Mouse (Mus musculus): ENCODE data around the gene Slc4a8.

Slc4a8 gene

DNA sequence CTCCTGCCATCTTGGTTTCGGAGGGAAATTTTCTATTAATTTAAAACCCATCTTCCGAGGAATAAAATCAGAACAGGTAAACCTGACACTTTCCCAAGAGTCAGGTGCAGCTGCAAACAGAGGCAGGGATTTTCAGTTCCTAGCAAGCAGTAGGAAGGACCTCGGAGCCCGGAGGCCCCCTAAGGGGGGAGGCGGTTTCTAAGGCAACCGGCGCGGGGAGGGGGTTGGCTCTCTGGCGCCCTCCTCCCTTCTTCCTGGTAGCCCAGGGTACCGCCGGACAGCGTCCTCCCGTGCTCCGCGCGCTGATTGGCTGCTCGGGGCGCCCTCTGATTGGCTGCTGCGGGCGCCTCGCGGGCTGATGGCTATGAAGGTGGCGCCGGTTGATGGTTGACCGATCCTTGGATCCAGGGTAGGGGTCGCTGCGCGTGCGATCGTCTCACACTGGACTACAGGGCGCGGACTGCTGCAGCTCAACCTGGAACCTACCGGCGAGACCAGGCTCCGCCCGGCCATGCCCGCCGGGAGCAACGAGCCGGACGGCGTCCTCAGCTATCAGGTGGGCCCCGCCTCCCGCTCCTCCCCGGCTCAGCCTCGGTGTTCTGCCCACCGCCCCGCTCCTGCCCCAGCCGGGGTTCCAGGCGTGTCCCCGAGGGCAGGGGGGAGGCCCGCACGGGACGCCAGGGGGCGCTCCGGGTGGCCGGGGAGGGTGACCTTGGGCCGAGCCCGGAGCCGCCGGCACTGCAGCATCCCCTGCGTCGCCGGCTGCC is at the start of gene Slc4a8:
Slc4a8 (plus strand) TSS at position 329 of the 767 bp plus-strand sequence.
- peak; percentile 96 for DNase-seq

DNA sequence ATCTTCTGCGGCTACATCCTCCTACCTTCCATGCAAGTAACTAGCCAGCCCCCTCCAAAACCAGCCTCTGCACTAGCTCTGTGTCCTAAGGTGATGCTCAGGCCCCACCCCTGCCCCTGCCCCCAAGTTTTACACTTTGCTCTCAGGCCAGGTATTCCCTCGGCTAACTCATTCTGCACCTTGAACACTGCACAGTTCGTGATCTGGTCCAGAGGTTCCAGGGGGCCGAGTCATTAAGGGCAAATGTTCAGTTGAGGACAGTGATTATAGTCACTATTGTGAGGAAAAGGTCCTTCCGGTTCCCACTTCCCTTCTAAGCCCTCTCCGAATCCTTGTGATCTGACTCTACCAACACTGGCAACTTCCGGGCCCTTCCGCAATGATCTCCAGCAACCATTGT is 47.1 kb upstream of the Slc4a8 start:
- no peak for DNase-seq

DNA sequence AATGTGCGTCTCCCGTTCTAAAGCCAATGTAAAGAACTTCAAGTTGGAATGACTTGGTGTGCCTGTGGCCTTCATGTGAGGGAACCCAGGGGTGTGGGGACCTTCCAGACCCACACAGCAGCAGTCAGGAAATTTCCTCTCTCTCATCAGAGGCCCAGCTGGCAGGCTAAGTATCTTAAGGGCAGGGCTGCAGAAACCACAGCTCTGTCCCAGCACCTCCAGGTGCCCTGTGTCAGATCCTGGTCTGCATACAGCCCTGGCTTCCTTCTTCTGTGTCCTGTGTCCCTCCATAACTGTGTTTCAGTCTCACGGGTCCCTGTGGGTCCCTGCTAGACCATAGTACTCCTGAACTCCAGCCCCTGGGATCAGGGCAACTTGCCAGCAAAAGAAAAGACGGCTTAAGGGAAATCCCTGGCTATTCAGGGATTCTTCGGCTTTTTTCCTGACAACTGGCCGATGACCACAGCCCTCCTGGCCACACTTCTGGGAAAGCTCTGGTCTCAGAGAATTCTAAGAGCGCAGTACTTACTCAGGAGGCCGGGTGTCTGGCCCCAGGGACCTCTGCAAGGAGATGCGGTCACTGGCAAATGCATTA is 46.1 kb upstream of the Slc4a8 start:
- no peak for DNase-seq

DNA sequence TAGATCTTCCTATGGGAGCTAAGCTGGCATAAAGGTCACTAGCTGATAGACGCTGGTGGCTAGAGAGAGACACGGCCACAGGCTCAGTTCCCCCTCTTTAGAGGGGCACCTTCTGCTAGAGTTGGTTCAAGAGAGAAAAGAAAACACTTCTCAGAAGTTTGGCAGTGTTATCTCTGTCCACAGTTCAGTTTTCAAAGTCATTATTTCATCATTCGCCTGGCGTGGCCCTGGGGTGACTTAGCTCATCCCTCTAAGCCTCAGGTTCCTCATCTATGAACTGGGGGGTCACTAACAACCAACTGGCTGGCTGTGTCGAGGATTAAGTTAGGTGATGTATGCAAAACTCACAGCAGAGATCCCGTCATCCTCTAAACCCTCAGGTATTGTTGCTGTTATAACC is 43.6 kb upstream of the Slc4a8 start:
- no peak for DNase-seq

DNA sequence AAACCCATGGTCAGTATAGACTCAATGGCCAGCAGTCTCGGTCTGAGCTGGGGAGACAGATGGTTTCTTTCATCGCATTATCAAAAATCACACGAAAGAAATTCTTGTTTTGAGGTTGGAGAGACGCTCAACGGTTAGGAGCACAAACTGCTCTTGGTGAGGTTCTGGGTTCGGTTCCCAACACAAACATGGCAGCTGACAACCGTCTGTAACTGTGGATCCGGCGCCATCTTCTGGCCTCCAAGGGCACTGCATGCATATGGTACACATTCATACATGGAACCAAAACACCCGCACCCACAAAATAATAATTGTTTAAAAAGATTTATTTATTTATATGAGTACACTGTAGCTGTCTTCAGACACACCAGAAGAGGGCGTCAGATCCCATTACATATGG is 43.0 kb upstream of the Slc4a8 start:
- no peak for DNase-seq

DNA sequence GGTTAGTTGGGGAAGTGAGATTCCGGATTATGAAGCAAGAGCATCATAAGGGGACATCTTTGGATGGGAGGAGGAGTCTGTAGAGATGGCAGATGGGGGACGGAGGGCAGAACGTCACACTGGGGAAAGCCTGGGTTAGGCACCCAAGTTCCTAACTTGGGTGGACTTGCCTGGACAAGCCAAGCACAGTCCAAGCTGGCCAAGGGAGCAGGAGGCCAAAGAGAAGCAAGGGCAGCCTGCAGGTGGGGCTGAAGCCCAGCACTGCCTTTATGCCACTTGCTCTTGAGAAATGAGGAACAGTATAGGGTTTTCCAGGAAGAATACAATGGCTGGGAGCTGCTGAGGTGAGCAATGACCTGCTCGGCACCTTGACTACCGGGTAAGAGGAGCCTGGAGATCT is 42.3 kb upstream of the Slc4a8 start:
- no peak for DNase-seq

DNA sequence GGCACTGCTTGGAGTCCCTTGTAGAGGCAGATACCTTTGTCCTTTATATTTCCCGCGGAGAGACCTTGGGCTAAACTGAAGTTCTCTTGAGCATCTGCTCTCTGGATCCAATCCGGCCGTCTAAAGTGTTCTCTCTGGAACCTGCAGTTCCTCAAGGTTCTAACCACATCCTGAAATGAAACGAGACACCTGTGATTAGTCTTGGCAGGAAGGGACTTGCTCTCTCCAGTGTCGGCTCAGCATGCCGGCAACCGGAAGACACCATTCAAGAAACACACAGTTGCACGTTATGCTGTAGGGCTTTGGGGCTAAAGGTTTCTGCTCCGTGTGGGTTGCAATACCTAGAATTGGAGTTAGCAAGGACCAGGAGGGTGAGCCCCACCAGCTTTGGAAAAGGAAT is 41.5 kb upstream of the Slc4a8 start:
- no peak for DNase-seq

DNA sequence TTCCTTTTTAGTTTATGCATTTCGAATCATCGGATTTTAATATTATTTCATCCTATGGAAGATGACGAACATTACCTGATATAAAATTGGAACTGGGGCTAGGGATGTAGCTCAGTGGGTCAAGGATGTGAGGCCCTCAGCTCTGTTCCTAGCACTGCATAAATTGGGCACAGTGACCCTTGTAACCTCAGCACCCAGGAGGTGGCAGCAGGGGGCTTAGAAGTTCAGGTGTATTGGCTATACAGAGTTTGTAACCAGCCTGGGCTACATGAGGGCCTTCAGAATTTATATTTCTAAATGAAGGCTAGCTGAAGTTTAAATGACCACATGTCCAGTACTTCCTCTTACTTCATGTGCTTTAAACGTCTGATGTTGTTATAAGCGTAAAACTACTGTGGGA is 40.1 kb upstream of the Slc4a8 start:
- DNase-seq = no peak

DNA sequence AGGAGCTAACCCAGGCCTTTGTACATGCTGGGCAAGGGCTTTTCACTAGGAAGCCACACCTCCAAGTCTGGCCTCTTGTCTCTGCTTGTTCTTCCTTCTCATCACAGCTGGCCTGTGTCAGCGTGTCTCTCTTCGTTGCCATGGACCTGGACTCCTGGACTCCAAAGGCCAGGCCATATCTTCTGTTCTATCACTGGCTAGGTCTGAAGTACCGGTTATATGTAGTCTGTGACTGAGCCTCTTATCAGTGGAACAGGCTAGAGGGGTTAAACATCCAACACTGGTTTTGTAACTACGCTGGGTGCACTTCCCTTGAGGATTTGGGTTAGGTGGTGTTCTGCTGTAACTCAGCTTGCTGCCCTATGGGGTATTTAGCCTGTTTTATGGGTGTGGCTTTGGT is 39.5 kb upstream of the Slc4a8 start:
- no peak for DNase-seq

DNA sequence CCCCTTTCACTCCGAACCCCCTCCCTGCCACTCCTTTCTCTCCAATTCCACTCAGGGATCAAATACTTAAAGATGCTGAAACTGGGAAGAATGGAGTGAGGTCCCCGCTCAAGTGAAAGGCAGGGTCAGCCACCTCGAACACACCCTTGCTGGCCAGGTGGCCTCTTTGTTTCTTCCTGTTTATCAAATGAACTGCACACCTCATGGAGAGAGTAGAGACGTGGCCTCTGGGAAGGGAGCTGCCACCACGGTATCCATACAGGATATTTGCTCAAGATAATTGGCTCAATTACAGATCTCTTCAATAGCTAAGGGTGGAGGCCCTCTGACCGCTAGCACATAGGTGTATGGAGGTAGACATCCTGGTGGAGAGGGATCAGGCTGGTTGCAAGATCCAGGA is 39.0 kb upstream of the Slc4a8 start:
- DNase-seq = no peak

DNA sequence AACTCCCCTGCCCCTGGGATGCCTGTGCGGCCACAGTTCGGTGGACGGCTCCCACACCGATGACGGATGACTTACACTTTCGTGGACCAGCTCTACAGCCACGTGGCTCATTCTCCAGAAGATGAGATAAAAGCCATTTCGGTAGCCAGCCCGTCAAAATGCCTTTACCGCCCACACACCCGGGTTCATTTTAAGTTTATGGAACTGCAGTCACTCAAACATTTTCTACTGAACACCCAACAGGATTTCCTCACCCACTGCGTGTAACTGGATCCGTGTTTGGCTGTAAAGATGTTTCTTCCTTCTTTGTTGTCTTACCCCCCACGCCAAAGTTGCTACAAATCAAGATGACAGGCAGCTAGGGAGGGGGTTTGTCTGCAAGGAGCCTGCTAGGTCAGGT is 38.0 kb upstream of the Slc4a8 start:
- no peak for DNase-seq

DNA sequence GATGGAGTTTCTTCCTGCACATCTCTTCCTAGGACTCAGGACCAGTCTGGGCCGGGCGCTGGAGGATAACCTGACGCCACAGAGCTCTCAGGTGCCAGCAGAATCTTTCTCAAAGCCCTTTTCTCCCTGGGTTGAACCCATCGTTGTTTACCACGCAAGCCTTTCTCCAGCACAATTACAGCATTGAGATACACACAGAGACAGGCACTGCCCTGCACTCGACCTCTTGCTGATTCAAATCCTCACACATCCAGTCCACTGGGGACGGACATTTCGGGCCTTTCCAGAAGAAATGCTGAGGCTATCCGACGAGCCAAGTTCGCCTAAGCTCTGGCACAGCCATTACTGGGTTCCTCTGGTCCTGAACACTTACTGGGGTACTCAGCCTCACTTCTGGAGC is 34.8 kb upstream of the Slc4a8 start:
- no peak for DNase-seq

DNA sequence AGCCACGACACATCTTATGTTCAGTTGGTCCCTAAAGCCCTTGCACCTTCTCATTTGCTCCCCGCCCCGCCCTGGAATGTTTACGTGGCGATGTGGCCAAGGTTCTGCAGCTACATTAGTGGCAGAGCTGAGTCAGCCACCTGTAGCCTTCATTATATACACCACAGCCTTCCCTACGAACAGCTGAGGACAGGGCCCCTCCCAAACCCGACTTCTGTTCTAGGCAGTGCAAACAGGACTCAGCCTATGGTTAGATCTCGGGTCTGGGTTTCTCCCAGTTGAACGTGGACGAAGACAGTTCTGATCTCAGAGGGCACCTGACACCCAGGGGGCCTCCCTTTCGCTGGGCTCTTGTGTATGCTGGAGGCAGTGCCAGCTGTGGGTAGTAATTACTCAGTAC is 33.7 kb upstream of the Slc4a8 start:
- DNase-seq = no peak

DNA sequence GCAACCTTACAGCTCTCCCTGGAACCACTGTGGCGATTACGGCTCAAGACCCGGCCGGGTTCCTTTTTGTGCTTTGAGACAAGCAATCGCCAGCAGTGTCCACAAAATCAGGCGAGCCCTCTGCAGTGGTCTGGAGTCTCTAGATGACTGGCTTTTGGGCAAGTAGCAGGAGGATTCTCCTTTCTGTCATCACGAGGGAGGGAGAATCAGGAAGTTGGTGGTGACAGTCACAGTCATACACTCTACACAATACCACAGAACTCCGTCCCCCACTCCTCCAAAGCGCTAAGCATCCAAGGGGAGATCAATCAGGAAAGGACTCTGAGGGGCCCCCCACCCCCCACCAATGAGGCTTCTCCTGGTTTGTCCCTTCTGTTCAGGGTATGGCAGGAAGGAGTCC is 33.0 kb upstream of the Slc4a8 start:
- DNase-seq = no peak

DNA sequence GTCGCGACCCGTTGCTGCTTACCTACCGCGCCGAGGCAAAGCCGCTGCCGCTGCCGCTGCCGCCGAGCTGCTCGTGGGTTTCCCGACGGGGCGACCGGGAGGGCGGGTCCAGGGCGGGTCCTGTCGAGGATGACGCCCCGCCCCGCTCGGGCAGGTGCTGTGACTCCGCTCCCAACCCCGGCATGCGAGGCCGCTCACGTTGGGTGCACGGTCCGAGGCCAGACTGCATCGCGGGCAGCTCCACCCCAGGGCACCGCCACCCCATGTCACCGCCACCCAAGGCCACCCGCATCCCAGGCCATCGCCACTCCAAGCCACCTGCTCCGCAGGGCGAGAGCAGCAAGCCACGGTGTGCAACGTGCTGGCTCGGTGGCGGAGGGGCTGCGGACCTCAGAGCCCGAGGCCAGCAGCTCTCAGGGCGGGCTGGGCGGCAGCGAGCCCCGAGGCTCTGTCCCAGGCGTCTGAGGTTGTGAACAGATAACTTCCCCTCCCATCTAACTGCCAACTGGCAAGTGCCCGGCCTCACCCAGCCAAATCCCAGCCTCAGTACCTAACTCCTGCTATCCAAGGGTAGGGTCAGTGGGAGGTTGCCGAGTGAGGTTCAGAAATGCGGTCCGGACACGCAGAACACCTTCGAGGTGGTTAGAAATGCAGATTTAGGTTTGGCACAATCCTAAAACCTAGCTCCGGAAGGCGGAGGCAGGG is 32.1 kb upstream of the Slc4a8 start, which contains the start of gene Galnt6:
Galnt6 (minus strand) TSS at position 96 of the 705 bp plus-strand sequence.
- no peak for DNase-seq

DNA sequence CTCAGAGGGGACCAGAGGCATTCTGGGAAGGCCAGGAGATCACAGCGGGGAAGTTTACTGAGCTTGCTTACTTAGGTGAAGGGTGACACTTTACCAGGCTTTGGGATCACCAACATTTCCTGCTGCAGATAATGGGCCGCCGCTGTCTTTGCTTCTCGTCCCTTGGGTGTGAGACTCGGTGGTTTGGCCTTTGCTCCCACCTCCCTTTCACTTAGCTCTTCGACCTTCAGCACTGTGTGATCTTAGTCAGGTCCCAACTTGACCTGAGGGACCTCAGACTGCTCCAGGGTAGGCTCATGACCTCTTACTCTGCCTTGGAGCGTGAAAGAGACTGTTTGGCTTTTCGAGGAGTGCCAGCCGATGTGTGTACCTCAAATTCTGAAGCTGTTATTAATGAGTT is 30.5 kb upstream of the Slc4a8 start:
- no peak for DNase-seq

DNA sequence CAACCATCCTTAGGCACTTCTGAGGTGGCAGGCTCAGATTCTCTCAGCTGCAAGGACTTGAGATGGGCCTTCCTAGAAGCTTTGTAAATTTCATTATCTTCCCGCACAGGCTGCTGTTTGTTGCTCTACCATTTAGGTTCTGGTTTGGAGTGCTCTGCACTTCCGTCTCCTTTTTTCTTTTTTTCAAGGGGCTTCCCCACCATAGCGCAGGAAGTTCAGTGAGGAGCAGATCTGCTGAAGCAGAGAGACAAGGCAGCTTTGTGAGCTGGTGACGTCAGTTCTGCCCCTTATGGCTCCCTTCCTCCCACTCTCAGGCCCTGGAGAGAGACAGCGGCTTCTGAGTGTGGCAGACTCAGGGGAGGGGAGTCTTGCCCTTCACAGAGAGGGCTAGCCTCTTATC is 29.0 kb upstream of the Slc4a8 start:
- DNase-seq = no peak

DNA sequence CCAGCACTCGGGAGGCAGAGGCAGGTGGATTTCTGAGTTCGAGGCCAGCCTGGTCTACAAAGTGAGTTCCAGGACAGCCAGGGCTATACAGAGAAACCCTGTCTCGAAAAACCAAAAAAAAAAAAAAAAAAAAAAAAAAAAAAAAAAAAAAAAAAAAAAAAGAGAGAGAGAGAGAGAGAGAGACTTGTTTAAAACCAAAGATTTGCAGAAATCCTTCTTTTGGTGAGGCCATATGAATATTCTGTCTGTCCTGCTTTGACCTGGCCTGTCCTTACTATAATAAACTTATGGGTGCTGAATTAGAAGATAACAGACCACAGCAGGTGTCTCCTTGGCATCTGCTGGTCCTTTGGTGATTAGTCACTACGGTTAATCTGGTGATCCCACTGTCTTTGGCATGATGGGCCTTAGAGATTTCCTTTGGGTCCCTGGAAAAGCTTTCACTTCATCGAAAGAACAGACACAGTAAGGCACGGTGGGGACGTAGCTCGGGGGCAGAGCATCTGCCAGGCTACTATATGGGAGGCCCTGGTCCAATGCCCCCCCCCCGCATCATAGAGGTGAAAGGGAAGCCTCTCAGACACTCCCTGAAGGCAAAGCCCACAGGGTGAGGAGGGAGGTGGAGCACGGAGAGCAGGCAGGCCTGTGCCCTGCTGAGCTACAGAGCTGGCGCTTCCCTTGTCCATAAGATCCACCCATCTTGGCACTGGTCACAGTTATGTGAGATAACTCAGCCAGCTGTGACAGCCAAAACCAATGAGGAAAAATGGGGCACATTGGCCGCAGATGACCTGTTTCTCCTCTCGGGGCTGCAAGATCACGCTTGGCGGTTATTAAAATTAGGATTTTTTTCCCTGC is 26.2 kb upstream of the Slc4a8 start:
- DNase-seq = no peak

DNA sequence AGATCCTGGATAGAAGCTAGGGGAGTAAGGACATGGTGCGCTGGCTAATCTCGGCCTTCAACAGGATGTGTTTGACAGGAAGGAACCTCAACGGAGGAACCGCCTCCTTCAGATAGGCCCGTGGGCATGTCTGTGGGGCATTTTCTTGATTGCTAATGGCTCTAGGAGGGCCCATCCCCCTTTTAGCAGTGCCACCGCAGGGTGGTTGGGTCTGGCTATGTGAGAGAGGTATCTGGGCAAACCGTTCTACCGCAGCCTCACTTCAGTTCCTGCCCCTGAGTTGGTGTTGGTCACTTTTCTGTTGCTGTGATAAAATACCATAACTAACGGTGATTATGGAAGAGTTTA is 25.6 kb upstream of the Slc4a8 start:
- no peak for DNase-seq

DNA sequence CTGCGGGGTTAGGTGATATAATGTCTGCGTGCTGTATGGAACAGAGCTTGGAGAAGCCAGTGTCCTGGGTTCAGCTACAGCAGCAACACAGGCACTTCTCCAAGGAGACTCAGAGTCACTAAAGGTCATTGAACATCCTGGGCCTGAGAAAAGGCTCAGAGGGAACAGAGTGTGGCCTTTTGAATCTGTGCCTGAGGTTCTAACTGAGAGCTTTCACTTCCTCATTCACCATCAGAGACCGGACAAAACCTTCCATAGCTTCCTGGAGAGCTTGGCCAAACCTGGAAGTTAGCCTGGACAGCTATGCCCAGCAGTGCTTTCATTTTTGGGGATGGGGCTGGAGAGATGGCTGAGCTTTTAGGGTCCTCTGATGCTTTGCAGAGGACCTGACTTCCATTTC is 23.9 kb upstream of the Slc4a8 start:
- DNase-seq = no peak

DNA sequence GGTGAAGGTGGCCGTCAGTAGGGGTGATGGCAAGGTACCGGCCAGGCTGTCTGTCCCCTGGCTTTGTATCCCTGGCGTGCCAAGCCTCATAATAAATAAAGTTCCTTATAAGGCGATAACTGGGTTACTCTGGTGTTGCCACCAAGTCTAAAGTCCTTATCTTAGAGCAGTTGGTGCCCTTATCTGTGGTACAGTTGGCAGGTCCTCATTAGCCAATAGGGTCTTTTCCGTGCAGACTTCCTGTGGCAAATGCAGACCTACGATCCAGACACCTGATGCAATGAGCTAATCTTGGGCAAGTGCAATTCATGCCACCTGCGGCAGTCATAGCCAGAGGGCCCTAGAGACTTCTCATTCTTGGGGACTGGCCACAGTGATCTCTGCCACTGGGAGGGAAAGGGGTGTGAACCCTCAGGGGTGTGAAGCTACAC is 23.2 kb upstream of the Slc4a8 start:
- DNase-seq = no peak

DNA sequence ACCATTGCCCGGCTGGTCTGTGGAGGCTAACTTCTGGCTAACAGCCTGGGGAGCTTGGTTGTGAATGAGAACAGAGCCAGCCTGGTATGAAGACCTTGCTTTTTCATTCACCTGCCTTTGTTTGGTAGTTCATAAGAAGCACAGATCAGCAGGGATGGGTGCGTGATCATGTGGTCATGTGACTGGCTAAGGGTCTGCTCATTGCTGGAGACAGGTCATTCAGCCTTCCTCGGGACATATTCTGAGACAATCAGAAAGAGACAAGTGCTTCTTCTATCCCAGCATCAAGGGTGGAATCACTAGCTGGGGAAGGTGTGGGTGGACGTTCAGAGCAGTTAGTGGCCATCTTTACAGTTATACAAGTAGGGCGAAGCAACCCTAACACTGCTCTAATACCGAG is 22.1 kb upstream of the Slc4a8 start:
- no peak for DNase-seq

DNA sequence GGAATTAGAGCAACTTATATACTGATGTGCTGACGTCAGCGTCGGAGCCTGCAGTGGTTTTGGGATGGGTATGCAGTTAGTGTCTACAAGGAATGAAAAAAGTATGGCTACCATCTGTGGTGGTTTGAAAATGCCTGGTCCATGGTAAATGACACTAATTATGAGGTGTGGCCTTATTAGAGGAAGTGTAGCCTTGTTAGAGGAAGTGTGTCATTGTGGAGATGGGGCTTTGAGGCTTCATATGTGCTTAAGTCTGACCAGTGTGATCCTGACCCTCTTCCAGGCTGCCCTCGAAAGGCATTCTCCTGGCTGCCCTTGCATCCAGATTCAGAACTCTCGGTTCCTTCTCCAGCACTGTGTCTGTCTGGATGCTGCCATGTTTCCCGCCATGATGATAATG is 18.3 kb upstream of the Slc4a8 start:
- DNase-seq = no peak
